Mouse (Mus musculus) CH12F3 (cell line): ENCODE results near the gene Tpst1.

Experiments used
- in situ Hi-C: fragments of 300-500 bp; cut with MboI; formaldehyde crosslinking; loops from 2 replicates; pipeline ENCODE4 v1.14.3; 2020; ENCODE audit warnings: low sequenced_read_pairs

Tpst1 gene

DNA sequence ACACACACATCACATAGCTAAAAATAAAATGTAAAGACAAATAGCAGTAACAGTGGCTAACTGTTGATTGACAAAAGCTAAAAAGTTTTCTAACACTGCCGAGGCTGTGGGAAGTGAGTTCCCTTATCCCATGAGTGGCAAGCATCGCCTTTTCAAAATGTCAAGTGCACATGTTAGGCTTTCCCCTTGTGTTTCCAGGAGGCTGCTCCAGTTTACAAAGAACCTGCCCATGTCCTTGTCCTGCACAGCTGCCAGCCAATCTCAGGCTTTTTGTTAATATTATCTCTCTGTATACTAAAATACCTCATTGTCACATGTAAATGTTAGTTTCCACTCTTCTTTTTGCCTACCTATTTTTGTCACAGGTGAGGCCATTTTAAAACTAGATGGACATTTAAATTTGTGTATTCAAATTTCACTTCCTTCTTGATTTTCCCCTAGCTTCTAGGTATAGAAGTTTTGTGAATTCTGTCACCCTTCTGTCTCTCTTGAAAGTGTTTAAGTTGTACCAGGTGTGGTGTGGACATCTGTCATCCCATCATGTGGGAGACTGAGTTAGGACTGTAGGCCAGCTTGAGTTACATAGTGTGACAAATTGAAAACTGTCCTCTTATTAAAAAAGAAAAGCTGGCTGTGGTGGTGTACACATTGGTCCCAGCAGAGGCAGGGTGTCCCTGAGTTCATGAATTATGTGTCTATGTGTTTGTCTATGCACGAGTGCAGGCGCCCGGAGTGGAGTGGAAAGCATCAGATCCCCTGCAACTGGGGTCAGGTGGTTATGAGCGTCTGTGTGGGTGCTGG, 108.8 kb downstream of the Tpst1 start:
- in situ Hi-C loops: no loop called here

DNA sequence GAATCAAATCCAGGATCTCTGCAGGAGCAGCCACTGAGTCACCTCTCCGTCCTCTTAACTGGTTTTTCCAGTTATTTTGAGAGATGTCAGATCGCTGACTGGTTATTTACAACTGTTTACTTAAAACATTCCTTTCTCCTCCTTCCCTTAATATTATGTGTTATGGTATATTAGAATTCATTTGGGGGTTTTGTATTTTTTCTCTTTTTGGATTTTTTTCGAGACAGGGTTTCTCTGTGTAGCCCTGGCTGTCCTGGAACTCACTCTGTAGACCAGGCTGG, 109.4 kb downstream of the Tpst1 start:
- in situ Hi-C loops: no loop called here

DNA sequence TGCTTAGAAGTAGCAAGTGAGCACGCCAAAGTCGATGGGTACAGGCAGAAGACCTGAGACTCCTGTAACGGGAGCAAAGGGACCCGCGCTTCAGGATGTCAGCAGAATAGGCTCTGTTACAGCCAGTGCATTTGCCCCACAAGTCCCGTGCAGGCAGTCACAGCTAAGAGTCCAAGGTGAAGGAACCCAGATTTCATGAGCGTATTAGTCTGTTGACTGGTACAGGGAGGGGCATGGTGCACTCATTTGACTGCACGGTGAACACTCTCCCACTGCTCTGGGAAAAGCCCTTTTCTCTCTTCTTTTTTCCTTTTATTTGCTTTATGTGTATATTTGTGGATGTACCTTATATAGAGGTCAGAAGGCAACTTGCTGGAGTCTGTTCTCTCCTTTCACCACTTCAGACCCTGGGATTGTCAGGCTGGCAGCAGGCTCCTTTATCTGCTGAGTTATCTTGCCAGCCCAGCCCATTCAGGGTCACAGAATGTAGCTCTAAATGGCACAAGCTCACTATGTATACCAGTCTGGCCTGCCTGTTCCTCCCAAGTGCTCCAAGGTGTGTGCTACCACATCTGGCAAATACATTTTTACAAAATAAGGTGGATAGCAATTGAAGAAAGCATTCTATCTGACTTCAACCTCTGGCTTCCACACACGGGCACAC, 111.2 kb downstream of the Tpst1 start:
- in situ Hi-C loops: no loop called here

DNA sequence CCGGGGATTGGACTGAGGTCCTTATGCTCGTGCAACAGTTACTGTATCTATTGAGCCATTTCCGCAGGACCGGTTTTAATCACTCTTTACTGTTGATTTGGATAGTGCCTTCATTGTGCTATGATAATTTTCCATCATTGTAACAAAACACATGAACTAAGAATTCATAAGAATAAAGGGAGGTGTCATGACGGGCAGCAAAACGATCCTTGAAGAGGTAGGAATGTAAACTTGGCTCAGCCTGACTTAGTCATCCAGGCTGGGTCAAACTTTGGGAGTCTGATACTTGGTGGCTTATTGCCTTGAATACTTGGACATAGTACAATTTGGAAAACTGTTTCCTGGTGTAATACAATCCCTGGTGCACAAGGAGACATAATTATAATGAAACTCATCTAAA, 112.2 kb downstream of the Tpst1 start:
- in situ Hi-C loops: no loop called here
